Mouse (Mus musculus) erythroid progenitor cell, adult 5-6 weeks (primary cell): ENCODE results near the gene Tmem254a. TPM values are rescaled to one million over a fixed set of nuclear protein-coding genes. Genes with fewer than 3 reads are reported as not detected.
"Not testable (repeated sequence)": the region's sequence is repeated elsewhere in the genome, so short reads cannot be mapped to it uniquely, and the experiment has no call there.

ENCODE experiments used
- ATAC-seq: replicated peaks from 2 replicates; pipeline ENCODE4 v1.8.0; 2016; ENCODE audit warnings: moderate number of reproducible peaks, mild to moderate bottlenecking, moderate TSS enrichment, inconsistent platforms; ENCODE audit not compliant: poor library complexity, low FRiP score, severe bottlenecking
- total RNA-seq, 2 experiments: library from RNA; stranded (forward) in 1 of 2; stranded (reverse) in 1 of 2; fragments of 150-400 nt in 1 of 2; fragments of 186-747, 209-891 nt in 1 of 2; gene quantifications; 2 replicates each; pipeline versions ENCODE4 v1.2.3 to v1.2.4; 2015 to 2017; ENCODE audit warnings: low replicate concordance in 2 of 2

The Tmem254a gene
- 2.9 and 11.3 TPM in 2 replicates for total RNA-seq (2015; ENCODE audit: low replicate concordance)
- not detected in 2 replicates for total RNA-seq (2017; ENCODE audit: low replicate concordance)

DNA sequence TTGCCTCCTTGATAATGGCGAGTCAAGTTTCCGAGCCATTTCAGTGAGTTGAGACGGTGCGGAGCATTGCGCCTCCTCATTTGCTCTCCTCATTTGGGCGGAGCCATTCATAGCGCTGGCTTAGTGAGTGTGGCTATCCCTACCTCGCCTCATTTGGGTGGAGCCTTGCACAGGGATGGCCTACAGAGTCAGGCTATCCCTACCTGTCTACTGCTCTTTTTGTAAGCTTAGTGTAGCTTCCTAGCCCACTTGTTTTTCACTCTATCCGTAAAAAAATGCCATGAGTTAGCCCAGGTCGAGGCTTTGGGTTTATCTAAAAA lies at the start of gene Tmem254a:
Tmem254a (minus strand) TSS at position 111 of the 320 bp plus-strand sequence.
- ATAC-seq = peak; percentile 90

DNA sequence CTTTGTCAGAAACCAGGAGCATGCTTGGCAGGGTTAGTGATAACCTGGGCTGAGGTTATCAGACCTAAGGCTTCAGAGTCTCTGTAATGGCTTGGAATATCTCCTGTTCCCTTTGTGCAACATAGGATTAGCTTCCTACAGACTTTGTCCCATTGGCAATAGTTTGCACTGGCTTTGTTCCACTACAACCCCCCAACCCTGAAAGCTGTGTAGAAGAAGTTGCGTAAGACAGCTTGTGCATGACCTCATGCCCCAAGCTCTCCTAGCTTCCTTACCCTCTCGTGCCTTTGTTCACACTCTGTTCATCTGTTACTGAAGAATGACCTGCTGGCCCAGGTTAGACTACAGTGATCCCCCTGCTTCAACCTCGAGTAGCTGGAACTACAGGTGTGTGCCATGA lies 30.4 kb upstream of the Tmem254a start:
- ATAC-seq = not testable (repeated sequence)

DNA sequence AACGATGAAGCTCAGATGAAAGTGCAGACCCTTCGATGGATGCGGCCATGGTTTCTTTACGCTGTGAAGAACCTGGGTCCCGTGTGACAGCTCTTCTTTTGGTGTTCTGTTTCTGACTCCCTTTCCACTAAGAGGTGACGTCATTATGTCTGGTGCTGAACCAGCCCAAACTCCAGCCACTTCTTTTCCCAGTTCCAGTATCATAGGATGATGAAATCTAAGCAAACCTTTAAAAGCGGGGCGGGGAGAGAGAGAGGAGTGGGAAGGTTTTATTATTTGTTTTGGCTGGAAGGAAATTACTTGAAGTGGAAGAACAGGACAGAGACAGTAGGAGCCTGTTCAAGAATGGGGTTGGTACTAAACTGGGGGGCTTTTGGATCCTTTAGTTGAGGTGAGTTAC lies 10.5 kb upstream of the Tmem254a start, which contains the start of gene Cphx1:
Cphx1 (plus strand) TSS at position 301 of the 400 bp plus-strand sequence.
- ATAC-seq = not testable (repeated sequence)

DNA sequence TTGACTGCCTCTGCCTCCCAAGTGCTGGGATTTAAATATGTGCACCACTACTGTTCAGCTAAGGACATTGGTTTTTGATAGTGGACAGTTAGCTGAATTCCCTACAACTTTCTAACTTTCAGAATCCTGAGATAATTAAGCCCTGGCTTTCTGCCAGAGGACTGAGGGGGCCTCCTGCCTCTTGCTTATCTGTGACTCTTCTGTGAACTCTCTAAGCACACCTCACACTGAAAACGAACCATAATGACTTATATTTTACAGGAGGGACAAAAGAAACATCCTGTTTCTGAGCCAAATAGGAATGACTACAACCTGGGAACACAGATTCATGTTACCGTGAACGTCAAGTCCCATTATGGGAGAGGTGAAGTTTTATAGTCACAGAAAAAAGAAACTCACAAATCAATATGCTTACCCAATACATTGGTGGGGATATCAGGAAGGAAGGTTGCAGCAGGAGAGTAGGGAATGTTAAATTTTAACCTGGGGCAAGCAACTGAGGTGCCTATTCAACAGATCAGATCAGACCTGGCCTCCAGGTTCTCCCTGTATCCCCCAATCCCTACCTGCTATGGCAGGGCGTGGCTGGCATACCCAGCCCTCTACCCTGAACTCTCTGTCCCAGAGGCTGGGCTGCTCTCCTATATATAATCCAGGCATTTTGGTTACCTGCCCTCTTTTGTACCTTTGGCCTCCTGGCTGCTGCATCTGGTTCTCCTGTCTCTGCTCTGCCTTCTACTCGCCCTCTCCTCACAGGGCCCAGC lies 9.6 kb upstream of the Tmem254a start:
- ATAC-seq = not testable (repeated sequence)

DNA sequence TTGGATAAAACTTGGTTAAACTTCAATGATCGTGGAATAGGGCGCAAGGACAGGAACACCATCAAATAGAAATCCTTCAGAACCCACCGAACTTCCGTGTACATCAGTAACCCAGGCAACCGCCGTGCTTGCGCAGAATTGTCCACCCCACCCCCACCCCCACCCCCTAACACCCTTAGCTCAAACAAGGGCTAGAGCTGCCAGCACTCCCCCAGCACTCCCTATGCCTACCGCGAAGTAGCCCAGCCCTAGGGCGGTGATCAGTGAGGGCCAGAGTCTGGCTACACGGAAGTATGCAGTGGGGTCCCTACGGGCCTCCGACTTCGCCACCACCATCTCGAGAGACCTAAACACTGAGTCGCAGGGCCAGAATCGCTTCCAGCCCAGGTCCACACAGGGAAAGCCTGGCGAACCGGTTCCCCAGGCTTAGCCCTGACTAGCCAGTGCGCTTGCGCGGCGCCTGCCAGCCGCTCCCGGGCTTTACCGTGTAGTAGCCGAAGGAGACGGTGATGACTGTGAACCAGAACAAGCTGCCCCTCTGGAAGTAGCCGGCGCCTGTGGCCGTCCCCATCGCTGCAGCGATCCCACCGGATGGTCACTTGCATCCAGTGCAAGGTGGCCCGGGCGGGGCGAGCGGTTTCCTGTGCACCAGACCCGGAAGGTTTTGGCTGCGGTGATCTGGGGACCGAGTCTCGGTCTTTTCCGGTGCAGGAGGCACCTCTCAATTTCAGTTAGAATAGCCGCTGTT lies 484 bp downstream of the Tmem254a start:
- ATAC-seq = peak; percentile 46

DNA sequence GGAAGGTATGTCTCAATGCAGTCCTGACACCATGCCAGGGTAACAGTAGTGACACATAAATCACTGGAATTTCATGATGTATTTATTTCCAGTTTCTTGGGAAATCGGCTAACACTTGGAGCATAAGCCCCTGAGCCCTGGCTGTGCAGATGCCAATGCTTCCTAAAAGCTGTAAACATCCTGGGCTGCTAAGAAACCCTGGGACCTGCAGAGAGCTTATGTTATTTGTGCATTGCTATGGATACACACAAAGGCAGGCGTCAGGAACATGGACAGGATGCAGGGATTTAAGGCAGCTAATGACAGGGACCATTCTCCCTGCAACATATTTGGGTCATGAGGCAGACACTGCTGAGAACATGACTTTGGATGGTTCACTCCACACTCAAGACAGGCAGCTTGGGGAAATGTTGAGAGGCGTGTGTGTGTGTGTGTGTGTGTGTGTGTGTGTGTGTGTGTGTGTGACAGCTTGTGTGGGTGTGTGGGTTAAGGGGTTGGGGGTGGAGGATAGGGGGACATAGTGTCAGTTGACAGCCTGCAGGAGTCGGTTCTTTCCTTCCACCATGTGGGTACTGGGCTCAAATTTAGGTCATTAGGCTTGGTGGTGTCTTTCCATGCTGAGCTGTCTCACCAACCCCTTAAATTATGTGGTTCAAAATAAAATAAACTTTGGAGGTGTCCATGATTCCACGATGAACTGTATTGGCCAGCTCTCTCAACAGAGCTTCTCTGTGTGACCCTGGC lies 8.9 kb downstream of the Tmem254a start:
- ATAC-seq = not testable (repeated sequence)

DNA sequence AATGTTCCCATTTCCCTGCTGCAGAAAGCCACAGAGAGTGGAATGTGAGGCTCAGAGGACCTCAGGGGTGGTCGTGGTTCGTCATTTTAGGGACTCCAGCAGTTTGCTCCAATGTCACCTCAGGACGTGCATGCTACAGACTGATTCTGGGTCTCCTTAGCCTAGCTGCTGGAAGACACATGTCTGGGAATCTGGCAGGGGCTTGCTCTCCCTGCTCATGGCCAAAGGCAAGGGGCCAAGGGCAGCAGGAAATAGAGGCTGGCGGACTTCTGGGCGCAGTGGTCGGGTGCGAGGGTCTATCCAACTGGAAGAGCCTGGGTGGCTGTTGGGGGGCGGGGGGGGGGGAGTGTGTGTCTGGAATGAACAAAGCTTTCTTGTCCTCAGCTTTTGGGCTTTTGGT lies 18.5 kb downstream of the Tmem254a start:
- ATAC-seq = not testable (repeated sequence)

DNA sequence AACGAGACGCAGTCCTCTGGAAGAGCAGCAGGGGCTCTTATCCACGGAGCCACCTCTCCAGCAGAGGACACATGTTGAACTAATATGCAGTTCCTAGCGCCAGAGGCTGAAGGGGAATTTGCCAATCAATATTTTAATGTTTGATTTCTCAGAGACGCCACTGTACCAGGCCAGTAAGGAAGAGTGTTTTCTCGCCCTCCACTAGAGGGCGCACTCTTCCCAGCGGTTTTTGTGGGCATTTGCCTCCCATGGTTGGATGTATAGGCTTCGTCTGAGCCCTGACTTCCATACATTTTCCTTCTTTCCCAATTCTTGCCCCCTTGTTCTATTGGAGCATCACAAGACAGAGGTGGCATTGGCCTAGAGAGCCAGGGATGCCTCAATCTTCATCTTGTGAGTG lies 20.2 kb downstream of the Tmem254a start:
- not testable (repeated sequence) for ATAC-seq

DNA sequence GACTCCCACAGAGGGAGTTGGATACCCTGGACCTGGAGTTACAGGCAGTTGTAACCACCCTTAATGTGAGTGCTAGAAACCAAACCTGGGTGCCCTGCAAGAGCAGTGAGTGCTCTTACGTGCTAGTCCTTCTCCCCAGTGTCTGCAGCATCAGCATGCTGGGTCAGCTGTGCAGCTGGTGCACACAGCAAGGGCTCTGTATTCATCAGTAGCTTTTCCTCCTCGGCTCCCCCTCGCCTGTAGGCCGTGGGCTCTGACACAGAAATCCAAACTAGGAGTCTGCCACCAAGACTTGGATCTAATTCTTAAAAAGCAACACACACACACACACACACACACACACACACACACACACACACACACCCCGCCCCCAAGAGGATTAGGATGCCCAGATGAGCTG lies 22.2 kb downstream of the Tmem254a start:
- not testable (repeated sequence) for ATAC-seq

DNA sequence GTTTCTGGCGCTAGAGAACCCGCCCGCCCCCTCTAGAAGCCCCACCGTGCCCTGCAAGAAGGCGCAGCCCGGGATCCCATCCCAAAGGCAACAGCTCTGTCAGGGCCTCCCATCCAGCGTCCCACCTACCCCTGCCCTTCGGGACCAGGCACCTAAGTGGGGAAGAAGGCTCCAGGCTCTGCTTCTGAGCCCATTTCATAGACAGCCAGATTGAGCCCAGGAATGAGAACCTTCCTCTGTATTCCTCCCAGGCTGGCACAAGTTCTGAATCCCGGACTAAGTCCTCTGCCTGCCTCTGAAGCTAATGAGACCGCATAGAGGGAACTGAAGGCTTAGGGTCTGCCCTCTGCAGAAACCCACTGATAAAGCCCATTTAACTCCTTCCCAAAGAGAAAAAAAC lies 24.5 kb downstream of the Tmem254a start, which contains the start of gene Plac9a:
Plac9a (minus strand) TSS at position 101 of the 400 bp plus-strand sequence.
- ATAC-seq = not testable (repeated sequence)

DNA sequence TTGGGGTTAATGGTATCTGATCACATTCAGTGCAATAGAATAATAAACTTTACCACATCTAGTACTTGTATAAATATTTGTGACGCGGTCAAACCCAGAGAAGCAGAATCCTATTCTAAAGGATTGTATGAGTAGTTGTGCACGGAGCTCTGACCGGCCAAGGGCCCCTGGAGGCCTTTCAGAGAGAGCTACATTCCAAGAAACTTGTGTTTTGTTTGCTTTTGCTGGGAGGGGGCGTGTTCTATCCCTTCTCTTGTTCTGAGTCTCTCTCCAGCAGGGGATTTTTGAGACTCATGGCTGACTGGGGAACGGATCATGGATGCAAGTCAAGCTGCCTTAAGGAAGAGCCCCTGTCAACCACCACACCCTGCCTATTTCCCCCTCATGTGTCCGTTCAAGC lies 31.8 kb downstream of the Tmem254a start:
- ATAC-seq = not testable (repeated sequence)

DNA sequence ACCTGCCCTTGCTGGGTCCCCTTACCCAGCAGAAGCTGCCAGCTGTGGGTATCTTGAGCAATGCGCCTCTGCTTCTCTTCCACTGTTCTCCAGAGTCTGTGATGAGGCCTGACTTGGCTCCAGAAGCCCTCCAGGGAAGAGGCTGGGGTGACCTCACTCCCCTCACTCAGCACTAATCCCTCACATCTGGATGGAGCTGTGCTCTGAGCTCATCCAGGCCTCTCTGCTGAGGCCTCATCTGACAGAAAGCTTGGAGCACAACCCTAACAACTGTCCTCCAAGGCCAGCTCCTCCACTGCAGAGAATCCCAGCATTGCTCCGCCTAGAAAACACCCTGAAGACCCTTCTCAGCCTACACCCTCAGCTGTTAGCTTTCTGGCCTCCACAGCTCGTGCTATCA lies 32.9 kb downstream of the Tmem254a start:
- not testable (repeated sequence) for ATAC-seq

DNA sequence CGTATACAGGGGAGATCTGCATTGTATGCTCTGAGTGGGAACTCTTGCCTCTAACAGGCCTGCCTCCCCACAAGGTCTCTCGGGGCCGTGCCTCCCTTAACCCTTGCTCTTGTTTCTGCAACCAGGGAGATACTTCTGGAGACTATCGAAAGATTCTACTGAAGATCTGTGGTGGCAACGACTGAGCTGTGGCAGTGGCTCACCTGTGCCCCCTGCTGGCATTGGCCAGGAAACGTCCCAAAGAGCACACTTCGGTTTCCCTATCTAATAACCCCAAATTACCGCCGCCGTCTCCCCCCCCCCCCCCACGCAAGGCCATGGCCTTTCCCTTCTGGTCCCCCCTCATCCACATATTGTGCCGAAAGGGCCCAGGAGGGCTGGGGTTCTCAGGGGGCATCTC lies 41.6 kb downstream of the Tmem254a start:
- ATAC-seq = not testable (repeated sequence)

DNA sequence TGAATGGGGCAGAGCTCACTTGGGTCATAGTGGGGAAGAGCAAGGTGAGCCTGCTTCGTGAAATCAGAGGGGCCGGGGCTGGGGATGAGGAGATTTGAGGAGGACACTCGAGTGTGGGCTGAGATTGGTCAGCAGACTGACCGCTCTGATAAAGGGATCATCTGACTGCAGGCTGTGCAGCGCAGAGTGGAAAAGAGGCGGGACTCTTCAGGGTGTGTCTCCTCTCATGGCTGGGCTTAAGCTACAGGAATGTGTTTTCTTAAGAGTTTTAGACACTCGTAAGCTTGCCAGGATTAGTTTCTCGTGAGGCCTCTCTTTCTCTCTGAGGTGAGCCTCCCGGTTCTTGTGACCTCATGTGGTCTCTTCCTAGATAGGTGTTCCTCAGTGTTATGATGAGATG lies 45.7 kb downstream of the Tmem254a start:
- not testable (repeated sequence) for ATAC-seq

DNA sequence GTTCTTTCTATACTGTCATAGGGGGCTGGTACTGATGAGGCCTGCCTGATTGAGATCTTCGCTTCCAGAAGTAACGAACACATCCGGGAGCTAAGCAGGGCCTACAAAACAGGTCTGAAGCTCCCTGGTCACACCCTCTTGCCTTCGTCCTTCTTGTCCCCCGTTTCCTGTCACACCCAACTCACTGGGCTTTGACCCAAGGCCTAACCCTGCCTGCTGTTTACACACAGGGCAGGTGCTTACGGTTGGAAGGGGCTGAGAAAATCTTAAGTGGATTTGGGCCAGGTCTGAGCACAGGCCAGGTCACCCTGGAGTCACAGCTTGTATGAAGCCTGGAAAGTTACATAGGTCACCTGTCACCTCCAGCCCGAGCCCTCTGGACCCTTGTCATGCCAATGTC lies 50.8 kb downstream of the Tmem254a start:
- ATAC-seq = not testable (repeated sequence)

Other genes starting within 250 kb of the Tmem254a start
- gene Ppif, start 233.5 kb downstream of the Tmem254a start, total RNA-seq (2015; ENCODE audit: low replicate concordance) = 4.2 and 14.1 TPM in 2 replicates
- 0.91 and 1.9 TPM in 2 replicates for gene Ppif, start 233.5 kb downstream of the Tmem254a start, total RNA-seq (2017; ENCODE audit: low replicate concordance)
- 2.5 and 2.9 TPM in 2 replicates for gene Zcchc24, start 158.6 kb downstream of the Tmem254a start, total RNA-seq (2015; ENCODE audit: low replicate concordance)
- gene Zcchc24, start 158.6 kb downstream of the Tmem254a start, total RNA-seq (2017; ENCODE audit: low replicate concordance) = 0.61 and 1.3 TPM in 2 replicates
- 12.3 and 26.0 TPM in 2 replicates for gene Anxa11, start 85.5 kb downstream of the Tmem254a start, total RNA-seq (2015; ENCODE audit: low replicate concordance)
- gene Anxa11, start 85.5 kb downstream of the Tmem254a start, total RNA-seq (2017; ENCODE audit: low replicate concordance) = 2.1 and 5.1 TPM in 2 replicates
- not detected in 2 replicates for gene Plac9a, start 24.6 kb downstream of the Tmem254a start, total RNA-seq (2015; ENCODE audit: low replicate concordance)
- not detected in 2 replicates for gene Plac9a, start 24.6 kb downstream of the Tmem254a start, total RNA-seq (2017; ENCODE audit: low replicate concordance)
- gene Cphx1, start 10.6 kb upstream of the Tmem254a start, total RNA-seq (2015; ENCODE audit: low replicate concordance) = not detected in 2 replicates
- not detected in 2 replicates for gene Cphx1, start 10.6 kb upstream of the Tmem254a start, total RNA-seq (2017; ENCODE audit: low replicate concordance)
- gene Duxbl1, start 50.9 kb upstream of the Tmem254a start, total RNA-seq (2015; ENCODE audit: low replicate concordance) = not detected in 2 replicates
- gene Duxbl1, start 50.9 kb upstream of the Tmem254a start, total RNA-seq (2017; ENCODE audit: low replicate concordance) = not detected in 2 replicates
- gene Gm9780, start 115.0 kb upstream of the Tmem254a start, total RNA-seq (2015; ENCODE audit: low replicate concordance) = 1.7 TPM in 1 of 2 replicates, not detected in the other
- gene Gm9780, start 115.0 kb upstream of the Tmem254a start, total RNA-seq (2017; ENCODE audit: low replicate concordance) = 0.64 TPM in 1 of 2 replicates, not detected in the other
- 12.6 TPM in 1 of 2 replicates, not detected in the other for gene Tmem254c, start 139.7 kb upstream of the Tmem254a start, total RNA-seq (2015; ENCODE audit: low replicate concordance)
- 4.4 TPM in 1 of 2 replicates, not detected in the other for gene Tmem254c, start 139.7 kb upstream of the Tmem254a start, total RNA-seq (2017; ENCODE audit: low replicate concordance)
- gene Cphx2, start 153.8 kb upstream of the Tmem254a start, total RNA-seq (2015; ENCODE audit: low replicate concordance) = not detected in 2 replicates
- not detected in 2 replicates for gene Cphx2, start 153.8 kb upstream of the Tmem254a start, total RNA-seq (2017; ENCODE audit: low replicate concordance)
- not detected in 2 replicates for gene Cphx3, start 154.6 kb upstream of the Tmem254a start, total RNA-seq (2015; ENCODE audit: low replicate concordance)
- not detected in 2 replicates for gene Cphx3, start 154.6 kb upstream of the Tmem254a start, total RNA-seq (2017; ENCODE audit: low replicate concordance)
- gene Duxbl2, start 190.7 kb upstream of the Tmem254a start, total RNA-seq (2015; ENCODE audit: low replicate concordance) = not detected in 2 replicates
- gene Duxbl2, start 190.7 kb upstream of the Tmem254a start, total RNA-seq (2017; ENCODE audit: low replicate concordance) = not detected in 2 replicates